Mouse (Mus musculus) liver, embryonic 14.5 days (tissue): ENCODE measurements at regions not wholly inside any gene's neighbourhood (a gene's known extent, or its start where the extent isn't known, plus 50 kb on each side); places are given as distances from the start of the nearest gene placed in this dataset.
"Not testable (repeated sequence)": the region's sequence is repeated elsewhere in the genome, so short reads cannot be mapped to it uniquely, and the experiment has no call there.

Source experiments
- CTCF ChIP-seq: IDR thresholded peaks from 2 replicates; pipeline ENCODE4 v1.5.1; 2016; ENCODE audit warnings: antibody characterized with exemption, low read depth, control low read depth
- EP300 ChIP-seq: IDR thresholded peaks from 2 replicates; pipeline ENCODE4 v1.6.1; 2016; ENCODE audit warnings: antibody characterized with exemption, low read depth

DNA sequence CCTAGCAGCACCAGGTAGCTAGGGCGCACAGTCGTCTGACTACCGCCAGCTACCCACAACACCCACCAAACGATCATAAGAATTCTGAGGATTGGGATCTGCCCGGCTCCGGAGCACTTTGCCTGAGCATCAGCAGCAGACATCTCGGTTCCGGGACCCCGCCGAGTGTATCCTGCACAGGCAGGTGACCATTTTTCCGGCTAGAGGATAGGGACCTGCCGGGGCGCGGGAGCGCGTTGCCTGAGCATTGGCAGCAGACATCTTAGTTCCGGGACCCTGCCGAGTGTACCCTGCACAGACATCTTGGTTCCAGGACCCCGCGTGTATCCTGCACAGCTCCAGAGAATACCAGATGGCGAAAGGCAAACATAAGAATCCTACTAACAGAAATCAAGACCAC, 172.8 kb downstream of the Melk start:
- TF ChIP-seq CTCF, EP300: not testable (repeated sequence)
